Mouse (Mus musculus) liver, postnatal 0 days (tissue): ENCODE data around the gene Mia2.

Experiments used
- CTCF ChIP-seq: sonication (generic); IDR thresholded peaks from 2 replicates; pipeline ENCODE4 v1.5.1; 2016; ENCODE audit warnings: antibody characterized with exemption, low read depth
- EP300 ChIP-seq: IDR thresholded peaks from 2 replicates; pipeline ENCODE4 v1.6.1; 2016; ENCODE audit warnings: antibody characterized with exemption, low read depth, mild to moderate bottlenecking

- TF ChIP-seq CTCF (peak; percentile 45), EP300 (no peak)
Observed at GRCm38 (mm10) chr12:59060993-59061595, 34.5 kb upstream of the Mia2 start, which contains the start of gene Trappc6b.
